In the genomic region with DNA sequence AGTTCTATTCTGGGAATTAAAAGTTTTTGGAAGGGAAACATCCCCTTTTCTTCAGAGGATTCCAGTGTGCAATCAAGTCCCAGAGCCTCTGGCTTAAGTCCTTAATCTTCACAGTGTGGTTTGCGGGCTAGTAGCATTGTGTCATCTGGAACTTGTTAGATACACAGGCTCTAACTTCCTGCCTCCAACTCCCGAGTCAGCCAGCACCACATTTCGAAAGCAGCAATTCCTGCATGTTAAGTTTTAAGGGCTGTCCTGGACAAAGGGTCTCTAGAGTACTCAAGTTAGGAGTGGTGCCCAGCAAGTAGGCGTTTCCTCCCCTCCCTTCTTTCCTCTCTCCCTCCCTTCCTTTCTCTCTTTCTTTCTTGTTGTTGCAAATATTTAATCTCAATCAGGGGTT, we compare ENCODE assay signal across 9 mouse cellular contexts. TPM values are rescaled to one million over a fixed set of nuclear protein-coding genes. Genes with fewer than 3 reads are reported as not detected.
DNase-seq lines count a peak whose midpoint lies in the region; ATAC-seq and TF ChIP-seq lines count a peak whose summit lies in the region.
"Had no signal": no experiment of that assay in that cellular context is flagged by ENCODE, and none has a peak within 500 bp of the region (broad histone marks: within the 10 kb centered on the region; RNA-seq: fewer than 3 reads in every experiment).

No protein-coding gene starts in this region.

- WGBS in heart, postnatal 0 days, result 23% methylated on average over 4 of the region's 4 CpGs
- 61% methylated on average over 4 of the region's 4 CpGs for WGBS in hindbrain, embryonic 13.5 days

- no peak overlapping the region for H3K4me2 ChIP-seq in heart, postnatal 0 days (ENCODE audit: low read depth, low read length)
- no peak overlapping the region for H3K4me2 ChIP-seq in hindbrain, embryonic 13.5 days
- H3K4me2 ChIP-seq: liver, embryonic 15.5 days had no signal

- H3K9ac ChIP-seq in heart, postnatal 0 days (replicated peaks; ENCODE audit: low read depth, low read length), result no peak overlapping the region
- H3K9ac ChIP-seq in hindbrain, embryonic 13.5 days, result no peak overlapping the region
- H3K9ac ChIP-seq: liver, embryonic 15.5 days had no signal

- no peaks in the 10 kb centered on the region for H3K27me3 ChIP-seq in heart, postnatal 0 days (ENCODE audit: control insufficient read depth, insufficient read depth, low read length)
- H3K27me3 ChIP-seq in hindbrain, embryonic 13.5 days, result no peaks in the 10 kb centered on the region
- H3K27me3 ChIP-seq: liver, embryonic 15.5 days had no signal

- no peak overlapping the region for H3K4me3 ChIP-seq in heart, postnatal 0 days (ENCODE audit: low read depth, low read length)
- no peak overlapping the region for H3K4me3 ChIP-seq in hindbrain, embryonic 13.5 days
- H3K4me3 ChIP-seq: liver, embryonic 15.5 days had no signal

- H3K36me3 ChIP-seq in heart, postnatal 0 days (replicated peaks; ENCODE audit: control insufficient read depth, insufficient read depth, low read length), result no peaks in the 10 kb centered on the region
- H3K36me3 ChIP-seq in hindbrain, embryonic 13.5 days, result no peaks in the 10 kb centered on the region
- H3K36me3 ChIP-seq: liver, embryonic 15.5 days had no signal

- no peaks in the 10 kb centered on the region for H3K9me3 ChIP-seq in heart, postnatal 0 days (replicated peaks; ENCODE audit: control insufficient read depth, low read length)
- H3K9me3 ChIP-seq in hindbrain, embryonic 13.5 days, result no peaks in the 10 kb centered on the region
- H3K9me3 ChIP-seq: liver, embryonic 15.5 days had no signal

- peak; percentile 33 for DNase-seq in adrenal gland, postnatal 10 days
- DNase-seq in adrenal gland, adult 8-10 months, result no peak
- peak; percentile 45 for DNase-seq in heart, postnatal 0 days (ENCODE audit: low spot score)
- peak; percentile 15 for DNase-seq in lung, postnatal 14 days
- DNase-seq in spleen, postnatal 14 days (ENCODE audit: low spot score in 2 of 2), result no peak
- no peak for DNase-seq in cerebellum, adult 11 months

- H3K27ac ChIP-seq in heart, postnatal 0 days (ENCODE audit: low read depth), result 0 out of 2 replicates have a peak overlapping the region, but pooled peaks have one; percentile 15
- no peak overlapping the region for H3K27ac ChIP-seq in hindbrain, embryonic 13.5 days
- H3K27ac ChIP-seq: liver, embryonic 15.5 days had no signal

- no peaks in the 10 kb centered on the region for H3K4me1 ChIP-seq in heart, postnatal 0 days (ENCODE audit: control insufficient read depth, insufficient read depth)
- no peaks in the 10 kb centered on the region for H3K4me1 ChIP-seq in hindbrain, embryonic 13.5 days (replicated peaks)

- TF ChIP-seq EP300 in heart, postnatal 0 days (IDR thresholded peaks at IDR 0.05; ENCODE audit: low read depth), result no peak

- peak; percentile 99 for ATAC-seq in common myeloid progenitor, adult 5-6 weeks (replicated peaks; ENCODE audit: low read depth, poor library complexity, severe bottlenecking)
- ATAC-seq in heart, postnatal 0 days (ENCODE audit: insufficient read depth, low read depth), result peak; percentile 56
- ATAC-seq in hindbrain, embryonic 13.5 days (ENCODE audit: low FRiP score), result no peak

- no peak for TF ChIP-seq CTCF in heart, postnatal 0 days (IDR thresholded peaks at IDR 0.05; ENCODE audit: low read depth)

RNA-seq across cellular contexts. Expression of gene Dnah6, which starts 7.0 kb away (rescaled TPM):
- total RNA-seq in adrenal gland, postnatal 10 days (2021), result under 1 TPM; 0.12 to 0.21 TPM
- total RNA-seq in adrenal gland, adult 8-10 months (2022), result under 1 TPM in 2 of 4 experiments, not detected in 2; 0.06 to 0.07 TPM
- under 0.01 TPM in 1 of 2 replicates, not detected in the other for total RNA-seq in common myeloid progenitor, adult 5-6 weeks (2017)
- total RNA-seq in heart, postnatal 0 days (2014; rRNA removed; ENCODE audit: low replicate concordance), result 0.39 TPM in 1 of 2 replicates, not detected in the other
- polyA plus RNA-seq in heart, postnatal 0 days (2015; fragmentation: Nextera tagmentation; extraction: Ambion mirVana), result 0.11 and 0.12 TPM in 2 replicates
- polyA plus RNA-seq in hindbrain, embryonic 13.5 days (2015; fragmentation: Nextera tagmentation; extraction: Ambion mirVana), result 0.23 and 0.47 TPM in 2 replicates

RNA-seq across cellular contexts. Expression of gene Suclg1, which starts 19.8 kb away (rescaled TPM):
- total RNA-seq in adrenal gland, postnatal 10 days (2021), result 100 to 1,000 TPM; 856 to 921 TPM
- total RNA-seq in adrenal gland, adult 8-10 months (2022), result 100 to 1,000 TPM; 193 to 275 (median 235) TPM
- 104 and 105 TPM in 2 replicates for total RNA-seq in common myeloid progenitor, adult 5-6 weeks (2017)
- 149 and 219 TPM in 2 replicates for total RNA-seq in heart, postnatal 0 days (2014; rRNA removed; ENCODE audit: low replicate concordance)
- 554 and 572 TPM in 2 replicates for polyA plus RNA-seq in heart, postnatal 0 days (2015; fragmentation: Nextera tagmentation; extraction: Ambion mirVana)
- polyA plus RNA-seq in hindbrain, embryonic 13.5 days (2015; fragmentation: Nextera tagmentation; extraction: Ambion mirVana), result 135 and 142 TPM in 2 replicates

Comparison
In these comparisons a context has a peak if more than half of its experiments do, and no peak if none do; other contexts are left out.
1. DNase-seq: peak in adrenal gland, postnatal 10 days (single experiment), heart, postnatal 0 days (single experiment) and lung, postnatal 14 days (single experiment); none in adrenal gland, adult 8-10 months (single experiment), spleen, postnatal 14 days (0 of 2) and cerebellum, adult 11 months (single experiment).